In genomic region chr12:83874597-83874996, GRCm38 (mm10) we compare ENCODE assay signal across 9 mouse cellular contexts. TPM values are rescaled to one million over a fixed set of nuclear protein-coding genes. Genes with fewer than 3 reads are reported as not detected.
DNase-seq lines count a peak whose midpoint lies in the region.
"Had no signal": no experiment of that assay in that cellular context is flagged by ENCODE, and none has a peak within 500 bp of the region (broad histone marks: within the 10 kb centered on the region; RNA-seq: fewer than 3 reads in every experiment).

No protein-coding gene starts in this region.

- no peaks in the 10 kb centered on the region for H3K27me3 ChIP-seq in heart, embryonic 10.5 days (ENCODE audit: insufficient read depth, poor library complexity, severe bottlenecking)

- H3K9me3 ChIP-seq in heart, embryonic 10.5 days: no peaks in the 10 kb centered on the region

- 86% methylated on average over 4 of the region's 4 CpGs for WGBS in heart, embryonic 10.5 days

- H3K36me3 ChIP-seq in heart, embryonic 10.5 days: peaks cover 40% of the 10 kb centered on the region

- no peak overlapping the region for H3K27ac ChIP-seq in heart, embryonic 10.5 days
- H3K27ac ChIP-seq: liver, embryonic 14.5 days had no signal

- peak; percentile 15 for DNase-seq in heart, adult 8-10 months (ENCODE audit: low spot score)
- DNase-seq in heart, embryonic 10.5 days (ENCODE audit: low spot score): no peak
- peak; percentile 72 for DNase-seq in cerebellum, adult 9-11 months
- peak; percentile 76 for DNase-seq in kidney, postnatal 14 days
- DNase-seq in lung, postnatal 14 days: peak; percentile 69
- DNase-seq in thymus, postnatal 14 days: no peak
- no peak for DNase-seq in T-cell, adult 2 months (ENCODE audit: low spot score)
- DNase-seq in neural tube, embryonic 10.5 days (ENCODE audit: extremely low spot score, low spot score): no peak

- H3K4me1 ChIP-seq in heart, embryonic 10.5 days: no peaks in the 10 kb centered on the region

- no peak overlapping the region for H3K4me3 ChIP-seq in heart, embryonic 10.5 days

RNA-seq across cellular contexts. Expression of gene Numb, which starts 47.1 kb away (rescaled TPM):
- total RNA-seq in heart, adult 8-10 months (2022): 10 to 100 TPM; 27.6 to 36.5 (median 29.3) TPM
- 38.8 and 39.1 TPM in 2 replicates for polyA plus RNA-seq in heart, embryonic 10.5 days (2016; fragmentation: Nextera tagmentation; extraction: Ambion mirVana)

Comparison
In these comparisons a context has a peak if more than half of its experiments do, and no peak if none do; other contexts are left out.
1. DNase-seq: peak in heart, adult 8-10 months (single experiment), cerebellum, adult 9-11 months (single experiment), kidney, postnatal 14 days (single experiment) and lung, postnatal 14 days (single experiment); none in heart, embryonic 10.5 days (single experiment), thymus, postnatal 14 days (single experiment), T-cell, adult 2 months (single experiment) and neural tube, embryonic 10.5 days (single experiment).